Mouse (Mus musculus) CH12.LX (cell line): ENCODE results near the gene Agtr1a. TPM values are rescaled to one million over a fixed set of nuclear protein-coding genes. Genes with fewer than 3 reads are reported as not detected.

Source experiments
- DNase-seq: peaks from one replicate; pipeline ENCODE4 v3.0.0-alpha.2; 2013; ENCODE audit errors: extremely low read depth
- H3K27ac ChIP-seq: 2 replicates; pipeline ENCODE4 v1.5.1; 2012; ENCODE audit warnings: low read depth, mild to moderate bottlenecking, control low read depth, moderate library complexity; ENCODE audit not compliant: insufficient read depth
- H3K27me3 ChIP-seq: replicated peaks from 2 replicates; pipeline ENCODE3; 2012; ENCODE audit warnings: inconsistent platforms
- H3K36me3 ChIP-seq, 2 experiments: replicated peaks in 1 of 2; 2 replicates each; pipeline versions ENCODE3 to v1.6.1; 2012; ENCODE audit warnings: inconsistent platforms in 1 of 2, low read length in 1 of 2, mild to moderate bottlenecking in 1 of 2, mixed read lengths in 1 of 2, moderate library complexity in 1 of 2; ENCODE audit not compliant: control insufficient read depth in 1 of 2, insufficient read depth in 1 of 2
- H3K4me1 ChIP-seq, 2 experiments: 2 replicates each; pipeline ENCODE4 v1.6.1; 2012; ENCODE audit warnings: inconsistent platforms in 1 of 2, moderate library complexity in 1 of 2; ENCODE audit not compliant: insufficient read depth in 2 of 2, control insufficient read depth in 1 of 2
- H3K4me2 ChIP-seq: 2 replicates; pipeline ENCODE4 v1.6.1; 2012; ENCODE audit warnings: low read depth, mild to moderate bottlenecking, control low read depth; ENCODE audit not compliant: poor library complexity, insufficient read depth, severe bottlenecking
- H3K4me3 ChIP-seq, 3 experiments: fragments of 150-350 bp in 1 of 3; sonication (generic) in 1 of 3; replicated peaks in 1 of 3; 2 replicates each; pipeline versions ENCODE3 to v1.5.1; 2011 to 2012; ENCODE audit warnings: low read depth in 2 of 3, low read length in 2 of 3, mild to moderate bottlenecking in 2 of 3, moderate library complexity in 2 of 3, control low read depth in 1 of 3, improper control_type of control experiment in 1 of 3, inconsistent platforms in 1 of 3, mixed read lengths in 1 of 3; ENCODE audit not compliant: poor library complexity in 1 of 3
- H3K79me2 ChIP-seq: replicated peaks from 2 replicates; pipeline ENCODE4 v1.6.1; 2012; ENCODE audit warnings: mild to moderate bottlenecking, moderate library complexity; ENCODE audit not compliant: control insufficient read depth, poor library complexity, insufficient read depth, severe bottlenecking; ENCODE audit errors: extremely low read depth
- H3K9ac ChIP-seq: 2 replicates; pipeline ENCODE4 v1.6.1; 2012; ENCODE audit warnings: low read depth, mild to moderate bottlenecking, control low read depth, moderate library complexity; ENCODE audit not compliant: insufficient read depth
- H3K9me3 ChIP-seq: replicated peaks from 2 replicates; pipeline ENCODE3; 2012; ENCODE audit warnings: low read length, inconsistent platforms, mixed read lengths
- CHD1 ChIP-seq: IDR thresholded peaks from 2 replicates; pipeline ENCODE4 v1.6.1; 2012; ENCODE audit warnings: low read depth, low read length, improper control_type of control experiment, inconsistent platforms
- CHD2 ChIP-seq: IDR thresholded peaks from 2 replicates; pipeline ENCODE4 v1.6.1; 2011; ENCODE audit warnings: low read length, improper control_type of control experiment
- CTCF ChIP-seq, 2 experiments: IDR thresholded peaks in 1 of 2; conservative IDR thresholded peaks in 1 of 2; 2 replicates each; pipeline ENCODE4 v1.5.1; 2011 to 2012; ENCODE audit warnings: low read depth in 2 of 2, low read length in 2 of 2, improper control_type of control experiment in 1 of 2, inconsistent platforms in 1 of 2, mild to moderate bottlenecking in 1 of 2, moderate library complexity in 1 of 2
- E2F4 ChIP-seq: IDR thresholded peaks from 2 replicates; pipeline ENCODE4 v1.6.1; 2011; ENCODE audit warnings: low read depth, low read length, improper control_type of control experiment; ENCODE audit not compliant: insufficient replicate concordance
- GABPA ChIP-seq: IDR thresholded peaks from 2 replicates; pipeline ENCODE4 v1.6.1; 2012; ENCODE audit warnings: low read depth, low read length, improper control_type of control experiment, inconsistent platforms; ENCODE audit not compliant: insufficient replicate concordance
- MAFK ChIP-seq: IDR thresholded peaks from 2 replicates; pipeline ENCODE4 v1.6.1; 2011; ENCODE audit warnings: low read length, improper control_type of control experiment; ENCODE audit not compliant: insufficient replicate concordance
- MAZ ChIP-seq: IDR thresholded peaks from 2 replicates; pipeline ENCODE4 v1.6.1; 2012; ENCODE audit warnings: low read depth, mild to moderate bottlenecking, inconsistent platforms, low read length, improper control_type of control experiment, moderate library complexity
- MEF2A ChIP-seq: IDR thresholded peaks from 2 replicates; pipeline ENCODE4 v1.6.1; 2014; ENCODE audit warnings: low read depth, mild to moderate bottlenecking, inconsistent platforms, low read length, improper control_type of control experiment, borderline replicate concordance
- MXI1 ChIP-seq: IDR thresholded peaks from 2 replicates; pipeline ENCODE4 v1.6.1; 2011; ENCODE audit warnings: mild to moderate bottlenecking, low read depth, low read length, improper control_type of control experiment
- MYC ChIP-seq: IDR thresholded peaks from 2 replicates; pipeline ENCODE4 v1.6.1; 2011; ENCODE audit warnings: low read depth, mild to moderate bottlenecking, improper control_type of control experiment, low read length
- NRF1 ChIP-seq: IDR thresholded peaks from 2 replicates; pipeline ENCODE4 v1.6.1; 2014; ENCODE audit warnings: low read depth, mild to moderate bottlenecking, inconsistent platforms, low read length, improper control_type of control experiment, moderate library complexity
- PAX5 ChIP-seq: IDR thresholded peaks from 2 replicates; pipeline ENCODE4 v1.6.1; 2012; ENCODE audit warnings: low read length, inconsistent platforms, mixed read lengths
- POLR2AphosphoS2 ChIP-seq: IDR thresholded peaks from 2 replicates; pipeline ENCODE4 v1.6.1; 2011; ENCODE audit warnings: low read depth, low read length, improper control_type of control experiment
- RAD21 ChIP-seq: IDR thresholded peaks from 2 replicates; pipeline ENCODE4 v1.6.1; 2011; ENCODE audit warnings: low read depth, mild to moderate bottlenecking, low read length, improper control_type of control experiment, moderate library complexity
- SMC3 ChIP-seq: IDR thresholded peaks from 2 replicates; pipeline ENCODE4 v1.6.1; 2011; ENCODE audit warnings: low read depth, low read length, improper control_type of control experiment
- TBP ChIP-seq: conservative IDR thresholded peaks from 2 replicates; pipeline ENCODE4 v1.6.1; 2011; ENCODE audit warnings: low read depth, low read length, improper control_type of control experiment
- ZC3H11A ChIP-seq: IDR thresholded peaks from 2 replicates; pipeline ENCODE4 v1.6.1; 2012; ENCODE audit warnings: low read depth, mild to moderate bottlenecking, inconsistent platforms, low read length, improper control_type of control experiment
- ZMIZ1 ChIP-seq: IDR thresholded peaks from 2 replicates; pipeline ENCODE4 v1.6.1; 2012; ENCODE audit warnings: low read depth, mild to moderate bottlenecking, inconsistent platforms, low read length, improper control_type of control experiment
- dilution Hi-C: fragments of 300-500 bp; cut with MboI; formaldehyde crosslinking; loops from 2 replicates; pipeline ENCODE4 v1.14.3; 2020; ENCODE audit warnings: low sequenced_read_pairs; ENCODE audit not compliant: extremely low pct_unique_long_range_greater_than_20kb, extremely low pct_ligation_motif_present
- in situ Hi-C: fragments of 300-500 bp; cut with MboI; formaldehyde crosslinking; loops from 3 replicates; pipeline ENCODE4 v1.14.3; 2019; ENCODE audit warnings: low sequenced_read_pairs, low pct_ligation_motif_present, low pct_unique_long_range_greater_than_20kb, mixed read lengths
- polyA plus RNA-seq: library from polyadenylated mRNA; unstranded; fragments of >175 nt; gene quantifications from 2 replicates; pipeline ENCODE4 v1.2.1, GENCODE M21; 2012; ENCODE audit warnings: low read depth; ENCODE audit not compliant: insufficient read length
- total RNA-seq, 2 experiments: library from RNA; depleted of rRNA; stranded (reverse); fragments of 300-350 nt in 1 of 2; fragments of >200 nt in 1 of 2; gene quantifications; 2 replicates each; pipeline ENCODE4 v1.2.3; 2012 to 2014

The Agtr1a gene
- total and polyA plus RNA-seq, 3 experiments: not detected

DNA sequence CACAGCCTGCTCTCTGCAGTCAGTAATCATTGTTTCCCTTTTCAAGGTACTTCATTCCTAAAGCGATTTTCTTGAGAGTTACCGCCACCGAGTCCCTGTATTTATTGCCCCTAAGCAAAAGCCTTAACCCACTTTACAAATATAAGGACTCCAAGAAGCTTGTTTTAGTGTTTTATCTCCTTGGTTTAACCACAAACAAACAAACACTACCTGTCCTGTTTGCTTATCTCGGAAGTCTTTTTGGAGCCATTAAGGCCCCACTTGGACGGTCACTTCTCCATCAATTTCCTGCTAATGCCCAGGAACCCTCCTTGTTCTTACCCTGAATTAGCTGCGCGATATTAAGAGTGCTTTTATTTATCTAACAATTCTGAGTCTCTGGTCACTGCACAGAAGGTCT, 1.4 kb downstream of the Agtr1a start:
- Histone ChIP-seq H3K4me1 (no peaks in the 10 kb centered on the region), H3K4me2 (no peak overlapping the region), H3K9me3 (no peaks in the 10 kb centered on the region), H3K27me3 (no peaks in the 10 kb centered on the region), H3K9ac (no peak overlapping the region), H3K4me3 (no peak overlapping the region), H3K36me3 (no peaks in the 10 kb centered on the region), H3K27ac (no peak overlapping the region), H3K79me2 (no peaks in the 10 kb centered on the region)
- in situ Hi-C loops (no loop called here), dilution Hi-C loops (no loop called here)
- no peak for DNase-seq
- TF ChIP-seq ZC3H11A (no peak), GABPA (no peak), TBP (no peak), POLR2AphosphoS2 (no peak), SMC3 (no peak), CHD2 (no peak), RAD21 (no peak), MAZ (no peak), E2F4 (no peak), ZMIZ1 (no peak), CTCF (conservative IDR thresholded peaks at IDR 0.05 in 1 of 2, IDR thresholded peaks at IDR 0.05 in 1 of 2; ENCODE audit: low read depth in 2 of 2, low read length in 2 of 2) (no peak), MXI1 (no peak)

DNA sequence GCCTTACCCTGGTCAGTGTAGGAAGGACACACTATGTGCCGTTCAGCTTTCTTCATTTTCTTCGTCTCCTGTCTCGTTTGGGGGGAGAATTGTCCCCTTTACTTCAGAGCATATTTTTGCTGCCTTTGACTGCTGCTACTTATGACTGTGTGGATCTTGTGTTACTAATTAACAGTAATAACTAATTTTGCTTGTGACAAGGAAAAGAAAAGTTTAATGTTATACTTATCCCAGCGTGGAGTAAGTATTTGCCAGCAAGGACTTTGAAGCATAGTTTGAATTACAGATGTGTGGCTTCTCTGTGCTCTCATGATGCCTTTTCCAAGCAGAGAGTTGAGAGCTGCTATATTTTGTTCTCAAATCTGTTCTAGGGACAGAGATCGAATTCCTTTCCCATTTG, 2.3 kb downstream of the Agtr1a start:
- TF ChIP-seq POLR2AphosphoS2 (no peak), TBP (no peak), MAFK (no peak), MYC (no peak), CHD1 (no peak), NRF1 (no peak), MEF2A (no peak), PAX5 (no peak)
- TF ChIP-seq, all 38 proteins: peak for 0
- Histone ChIP-seq H3K27ac (no peak overlapping the region), H3K36me3 (no peaks in the 10 kb centered on the region), H3K4me2 (no peak overlapping the region), H3K4me3 (no peak overlapping the region), H3K9me3 (no peaks in the 10 kb centered on the region), H3K27me3 (no peaks in the 10 kb centered on the region), H3K79me2 (no peaks in the 10 kb centered on the region), H3K4me1 (no peaks in the 10 kb centered on the region), H3K9ac (no peak overlapping the region)
- no peak for DNase-seq
- in situ Hi-C loops: no loop called here
- dilution Hi-C loops: no loop called here
